Mouse (Mus musculus): ENCODE measurements around the gene Plxdc2.

Plxdc2 gene

DNA sequence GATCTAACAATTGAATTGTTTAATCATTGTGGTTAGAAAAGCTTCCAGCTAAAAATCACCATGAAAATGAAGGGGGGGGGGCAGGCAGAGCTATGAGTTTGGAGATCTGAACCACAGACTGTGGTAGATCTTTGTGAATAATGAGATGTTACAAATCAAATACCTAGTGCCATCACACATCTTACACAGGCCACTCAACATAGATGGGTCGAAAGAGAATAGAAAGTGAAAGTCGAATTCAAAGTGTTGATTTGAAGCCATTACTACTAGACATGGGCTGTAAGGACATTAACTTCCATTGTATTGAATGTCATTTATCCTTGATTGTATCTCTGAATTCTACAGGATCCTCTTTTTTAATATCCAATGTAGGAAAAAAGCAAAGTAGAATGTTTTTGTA is 212.2 kb downstream of the Plxdc2 start:
- in situ Hi-C loops (cut with MboI, MseI): no loop called here

DNA sequence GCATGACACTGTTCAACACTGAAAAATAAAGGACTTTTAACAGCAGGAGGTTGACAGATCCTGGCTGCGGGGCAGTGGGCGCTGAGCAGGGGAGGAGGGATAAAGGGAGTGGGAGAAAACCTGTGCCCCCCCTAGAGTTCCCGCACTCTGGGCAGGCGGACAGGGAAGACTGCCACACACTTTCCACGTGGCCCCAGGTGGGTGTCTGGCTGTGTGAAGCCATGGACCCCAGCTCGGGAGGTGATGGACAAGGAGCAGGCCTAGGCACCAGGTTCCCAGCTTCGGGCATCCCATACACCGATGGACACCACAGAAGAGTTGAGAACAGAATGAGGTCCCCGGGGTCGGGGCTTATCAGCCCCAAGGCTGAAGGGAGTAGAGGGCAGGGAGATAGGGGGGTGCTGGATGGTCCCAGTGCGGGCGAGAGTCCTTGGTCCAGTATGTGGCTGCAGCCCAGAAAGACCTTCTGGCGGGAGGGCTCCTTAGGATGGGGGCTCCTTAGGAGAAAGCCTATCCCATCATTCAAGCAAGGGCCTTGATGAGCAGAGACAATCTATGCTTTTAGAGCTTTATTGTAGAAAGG is 215.2 kb downstream of the Plxdc2 start:
- in situ Hi-C loops (cut with MboI, MseI): no loop called here

DNA sequence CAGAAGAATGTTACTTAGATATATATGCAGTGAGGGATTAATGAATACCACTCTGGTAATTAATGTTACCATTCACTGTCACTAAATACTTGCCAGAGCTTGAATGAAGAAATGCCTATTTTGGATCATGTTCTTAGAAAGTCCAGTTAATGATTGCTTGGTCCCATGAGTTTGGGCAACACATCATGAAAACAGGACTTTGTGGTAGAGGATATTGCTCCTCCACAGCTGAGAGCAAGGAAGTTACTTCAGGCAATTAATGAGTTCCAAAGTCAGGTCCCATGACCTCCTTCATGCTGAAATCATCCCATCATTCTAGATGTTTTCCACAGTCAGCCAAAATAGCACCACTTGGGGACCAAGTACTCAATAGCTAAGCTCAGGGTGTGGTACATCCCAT is 220.5 kb downstream of the Plxdc2 start:
- in situ Hi-C loops (cut with MboI, MseI): no loop called here

DNA sequence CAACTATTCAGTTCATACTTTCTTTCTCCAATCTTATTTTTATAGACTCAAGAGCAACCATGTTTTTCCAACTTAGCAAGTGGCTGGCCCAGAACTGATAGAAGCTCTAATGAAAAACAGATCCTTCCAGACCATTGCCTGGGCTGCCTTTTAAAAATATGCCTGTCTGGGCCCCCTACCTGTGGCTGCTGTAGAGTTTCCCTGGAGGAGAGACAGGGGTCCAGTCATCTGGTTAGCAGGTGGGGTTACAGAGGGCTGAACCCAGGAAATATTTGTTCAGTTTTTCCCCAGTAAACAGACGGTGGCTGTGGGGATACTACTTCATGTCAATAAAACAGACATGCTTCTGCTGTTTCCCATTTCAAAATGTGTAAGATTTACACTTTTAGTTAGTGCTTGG is 222.0 kb downstream of the Plxdc2 start:
- in situ Hi-C loops (cut with MboI, MseI): no loop called here

DNA sequence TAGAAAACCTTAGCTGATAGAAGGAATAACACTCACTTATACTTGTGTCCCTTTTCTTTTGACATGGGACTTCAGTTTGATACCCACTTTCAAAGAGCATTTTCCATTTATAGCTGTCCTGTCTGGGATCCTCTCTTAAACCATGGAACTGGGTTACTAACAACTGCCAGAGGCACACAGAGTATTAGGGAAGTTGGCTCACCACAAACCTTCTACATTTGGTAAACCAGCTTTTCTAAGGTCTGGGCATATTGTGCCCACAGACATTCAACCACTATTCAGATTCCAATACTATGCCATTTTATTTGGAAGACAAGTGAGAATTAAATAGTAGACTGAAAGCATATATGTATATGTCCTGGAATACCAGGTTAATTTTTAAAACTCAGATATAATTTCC is 232.4 kb downstream of the Plxdc2 start:
- in situ Hi-C loops (cut with MboI, MseI): no loop called here

DNA sequence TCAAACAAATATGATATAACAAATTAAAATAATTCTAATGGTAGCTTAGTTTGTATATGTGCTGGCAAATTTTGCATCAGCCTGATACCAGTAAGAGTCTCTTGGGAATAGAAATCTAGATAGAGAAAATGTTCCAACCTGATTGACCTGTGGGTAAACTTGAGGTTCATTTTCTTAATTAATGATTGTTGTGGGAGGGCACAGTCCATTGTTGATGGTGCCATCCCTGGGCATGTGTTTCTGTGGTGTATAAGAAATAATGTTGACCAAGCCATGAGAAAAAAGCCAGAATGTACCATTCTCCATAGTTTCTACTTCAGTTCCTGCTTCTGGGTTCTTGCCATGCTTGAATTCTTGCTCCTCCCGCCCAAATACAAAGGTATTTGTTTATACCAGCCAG is 239.3 kb downstream of the Plxdc2 start:
- in situ Hi-C loops (cut with MboI, MseI): no loop called here

DNA sequence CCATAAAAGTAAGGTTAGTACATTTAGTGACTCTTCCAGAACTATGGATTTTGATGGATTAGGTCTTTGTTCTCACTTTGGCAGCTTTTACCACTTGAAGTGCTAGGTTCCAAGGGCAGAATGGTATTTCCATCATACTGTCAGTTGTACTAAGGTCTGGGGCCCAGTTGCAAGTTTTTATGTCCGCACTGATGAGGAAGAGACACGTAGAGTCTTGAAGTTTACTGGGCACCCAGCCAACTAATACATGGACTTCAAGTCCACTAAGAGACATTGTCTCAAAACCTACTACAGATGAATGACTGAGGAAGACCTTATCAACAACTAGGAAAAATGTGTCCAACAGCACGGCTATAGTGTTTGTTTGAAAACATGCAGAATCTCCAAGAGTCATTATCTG is 242.1 kb downstream of the Plxdc2 start:
- in situ Hi-C loops (cut with MboI, MseI): no loop called here

DNA sequence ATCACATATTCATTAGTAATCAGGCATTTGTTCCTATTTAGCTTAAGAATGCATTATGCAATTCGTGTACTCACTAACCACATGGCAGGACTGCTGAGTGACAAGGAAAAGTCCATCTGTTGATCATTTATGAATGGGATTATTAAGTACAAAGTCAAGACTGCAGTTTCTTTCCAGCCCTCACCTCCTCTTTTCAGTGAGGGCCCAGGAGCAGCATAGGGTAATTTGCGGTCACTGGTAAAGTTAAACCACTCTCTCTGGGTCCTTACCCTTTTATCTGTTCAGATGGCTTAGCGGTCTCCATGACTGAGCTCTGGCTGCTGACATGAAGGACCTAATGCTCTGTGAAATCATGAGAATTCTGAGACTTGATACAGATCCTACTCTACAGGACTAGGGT is 248.2 kb downstream of the Plxdc2 start:
- in situ Hi-C loops (cut with MboI, MseI): no loop called here

DNA sequence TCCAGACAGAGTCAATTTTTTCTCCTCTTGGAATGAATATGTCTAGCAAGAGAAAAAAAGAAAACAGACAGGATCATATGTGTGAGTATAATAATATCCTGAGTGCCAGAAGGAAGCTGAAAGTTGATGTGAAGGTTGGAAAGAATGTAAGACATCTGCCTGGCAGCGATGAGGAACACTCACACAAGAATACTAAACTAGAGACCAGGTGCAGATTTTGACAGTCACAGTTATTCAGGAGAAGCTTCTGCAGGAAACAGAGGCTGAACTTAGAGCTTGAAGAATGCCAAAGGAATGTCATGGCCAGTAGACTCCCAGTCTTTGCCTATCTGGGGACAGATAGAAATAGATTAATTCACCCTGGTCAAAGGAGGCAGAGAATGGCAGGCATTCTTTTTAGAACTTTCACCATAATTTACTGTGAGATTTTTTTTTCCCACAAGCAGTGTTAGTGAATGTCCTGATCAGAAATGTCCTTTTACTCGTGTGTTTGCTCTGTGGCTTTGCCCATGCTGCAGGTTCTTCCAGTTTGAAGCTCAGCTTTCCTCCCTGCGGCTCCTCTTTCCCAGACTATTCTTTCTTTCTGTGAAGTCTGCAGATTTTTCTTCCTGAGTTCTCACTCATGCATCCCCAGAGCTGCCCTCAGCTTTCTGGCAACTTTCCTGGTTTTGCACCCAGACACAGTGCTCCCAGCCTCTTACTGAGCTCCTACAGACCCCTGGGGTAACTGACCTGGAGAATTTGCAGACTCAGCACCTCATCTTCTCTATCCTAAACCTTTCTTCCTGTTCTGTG is 251.9 kb downstream of the Plxdc2 start:
- in situ Hi-C loops (cut with MboI, MseI): no loop called here

DNA sequence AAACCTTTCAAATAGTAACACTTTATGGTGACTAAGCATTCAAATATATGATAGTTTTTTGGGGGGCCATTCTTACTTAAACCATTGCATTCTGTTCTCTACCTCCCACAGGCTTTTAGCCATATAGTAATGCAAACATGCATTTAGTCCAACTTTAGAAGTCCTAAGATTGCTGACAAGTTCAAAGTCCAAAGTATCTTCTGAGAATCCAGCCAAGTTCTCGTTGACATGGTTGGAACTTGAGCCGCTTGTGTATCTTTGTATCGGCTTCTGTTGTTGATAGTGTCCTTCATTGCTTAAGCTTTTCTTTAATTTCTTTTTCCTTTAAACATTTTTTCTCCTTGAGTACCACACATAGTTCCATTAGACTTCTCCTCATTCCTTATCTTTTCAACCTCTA is 286.0 kb downstream of the Plxdc2 start:
- in situ Hi-C loops (cut with MboI, MseI): no loop called here

DNA sequence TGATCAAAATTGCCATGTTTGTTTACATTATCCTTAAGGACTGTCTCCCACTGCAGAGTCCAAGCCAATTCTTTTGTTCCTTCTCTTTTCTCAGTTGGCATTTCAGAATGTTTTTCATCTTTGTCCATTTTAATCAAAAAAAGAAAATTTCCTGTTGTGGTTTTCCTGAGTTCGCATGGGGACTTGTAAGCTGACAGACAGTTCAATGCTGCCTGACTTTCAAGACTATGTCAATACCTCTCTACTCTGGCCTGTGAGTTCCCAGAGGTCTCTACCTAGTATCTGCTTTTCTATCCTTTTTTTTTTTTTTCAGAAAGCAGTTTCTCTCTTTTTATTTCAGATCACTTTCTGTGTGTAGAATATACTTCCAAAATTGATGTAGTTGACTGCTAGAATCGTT is 295.6 kb downstream of the Plxdc2 start:
- in situ Hi-C loops (cut with MboI, MseI): no loop called here

DNA sequence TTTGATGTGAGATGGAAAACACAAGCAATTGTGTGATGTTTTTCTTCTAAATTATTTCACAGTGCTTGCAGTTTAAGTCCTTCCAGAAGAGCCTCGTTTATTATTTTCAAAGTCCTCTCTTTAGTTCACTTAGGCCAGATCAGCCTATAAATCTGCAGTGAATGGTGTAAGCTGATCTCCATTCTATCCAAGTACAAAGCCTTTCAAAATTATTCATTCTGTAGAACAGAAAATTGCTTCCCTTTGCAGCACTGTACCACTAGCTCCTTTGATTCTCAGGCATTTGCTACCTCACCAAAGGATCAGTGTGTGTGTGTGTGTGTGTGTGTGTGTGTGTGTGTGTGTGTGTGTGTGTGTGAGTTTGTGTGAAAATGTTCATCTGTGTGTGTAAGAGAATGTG is 308.4 kb downstream of the Plxdc2 start:
- in situ Hi-C loops (cut with MboI, MseI): no loop called here

DNA sequence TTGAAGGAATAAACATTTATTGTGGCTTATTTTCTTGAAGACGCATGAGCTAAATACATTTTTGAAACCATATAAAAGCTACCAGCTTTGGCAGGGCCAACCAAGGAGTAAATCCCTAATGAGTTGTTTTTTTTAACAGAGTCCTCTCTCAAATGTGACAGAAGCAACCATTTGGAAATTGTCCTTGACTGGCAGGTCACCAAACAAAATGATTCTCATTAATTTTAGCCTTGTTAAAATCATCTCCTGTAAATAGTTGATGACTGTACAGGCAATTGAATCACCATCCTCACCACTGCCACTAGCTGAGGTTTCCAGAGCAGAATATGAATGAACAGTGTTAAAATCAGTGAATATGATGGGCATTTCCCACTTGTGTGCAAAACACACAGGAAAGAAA is 312.3 kb downstream of the Plxdc2 start:
- in situ Hi-C loops (cut with MboI, MseI): no loop called here

DNA sequence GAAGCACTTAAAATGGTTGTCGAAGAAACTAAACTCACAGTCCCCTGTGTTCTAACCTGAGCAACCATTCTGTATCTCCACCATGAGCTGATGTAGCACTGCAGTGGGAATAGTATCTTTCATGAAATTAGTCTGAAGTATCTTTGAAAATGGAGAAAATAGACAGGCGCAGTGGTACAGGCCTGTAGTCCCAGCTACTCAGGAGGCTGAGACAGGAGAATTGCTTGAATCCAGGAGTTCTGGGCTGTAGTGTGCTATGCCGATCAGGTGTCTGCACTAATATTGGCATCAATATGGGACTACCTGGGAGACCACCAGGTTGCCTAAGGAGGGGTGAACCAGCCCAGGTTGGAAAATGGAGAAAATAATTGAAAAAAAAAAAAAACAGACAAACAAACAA is 326.8 kb downstream of the Plxdc2 start:
- in situ Hi-C loops (cut with MboI, MseI): no loop called here

DNA sequence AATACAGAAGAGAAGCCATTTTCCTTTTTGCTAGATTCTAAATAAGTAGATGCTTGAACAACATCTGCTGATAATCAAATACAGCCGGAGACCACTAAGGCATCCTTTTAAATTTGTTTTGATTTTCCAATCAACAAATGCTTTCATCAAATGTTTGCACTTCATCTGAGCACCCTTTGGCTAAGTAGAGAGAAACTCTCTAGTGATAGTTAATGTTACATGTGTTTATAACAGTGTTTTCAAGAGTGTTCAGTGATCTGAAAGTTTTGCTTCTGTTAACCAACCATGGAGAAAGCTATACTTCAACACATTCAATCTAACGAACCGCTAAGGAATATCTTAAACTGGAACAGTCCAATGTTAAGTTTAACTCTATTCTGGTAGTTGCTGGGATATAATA is 327.6 kb downstream of the Plxdc2 start:
- in situ Hi-C loops (cut with MboI, MseI): no loop called here

DNA sequence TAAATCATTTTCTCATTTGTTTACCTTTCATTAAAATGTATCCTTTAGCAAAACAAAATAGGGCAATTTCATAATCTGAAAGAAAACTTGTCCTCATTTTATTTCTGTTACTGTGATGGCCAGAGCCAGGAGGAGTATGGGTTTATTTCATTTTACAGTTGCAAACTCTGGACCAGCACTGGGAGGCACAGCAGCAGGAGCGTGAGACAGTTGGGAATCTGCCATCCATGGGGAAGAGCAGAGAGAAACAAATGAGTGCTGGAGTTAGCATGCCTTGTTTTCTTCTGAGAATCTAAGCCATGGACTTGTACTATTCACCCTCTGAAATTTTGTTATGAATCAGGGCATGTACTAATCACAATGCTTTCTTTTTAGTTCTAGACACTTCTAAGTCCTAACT is 328.4 kb downstream of the Plxdc2 start:
- in situ Hi-C loops (cut with MboI, MseI): no loop called here

DNA sequence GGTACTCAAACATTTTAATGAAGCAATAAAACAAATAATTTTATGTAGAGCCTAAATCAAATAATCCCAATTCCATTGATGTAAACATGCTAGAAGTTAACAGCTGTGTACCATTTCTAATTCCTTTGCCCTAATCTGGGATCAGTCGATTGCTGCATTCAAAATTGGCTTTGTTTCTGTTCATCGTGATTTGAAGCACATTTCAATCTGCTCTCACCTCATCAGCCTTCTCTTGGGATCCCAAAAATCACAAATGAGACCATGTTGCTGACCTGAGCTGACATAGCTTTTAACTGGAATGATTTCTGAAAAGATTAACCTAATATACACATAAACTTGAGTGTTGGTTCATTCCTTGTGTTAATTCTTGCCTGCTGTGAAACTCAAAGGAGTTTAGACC is 340.3 kb downstream of the Plxdc2 start:
- in situ Hi-C loops (cut with MboI, MseI): loop anchor here (10.0 kb wide), 1 partner anchor 838 kb away; no protein-coding TSS in a partner anchor

DNA sequence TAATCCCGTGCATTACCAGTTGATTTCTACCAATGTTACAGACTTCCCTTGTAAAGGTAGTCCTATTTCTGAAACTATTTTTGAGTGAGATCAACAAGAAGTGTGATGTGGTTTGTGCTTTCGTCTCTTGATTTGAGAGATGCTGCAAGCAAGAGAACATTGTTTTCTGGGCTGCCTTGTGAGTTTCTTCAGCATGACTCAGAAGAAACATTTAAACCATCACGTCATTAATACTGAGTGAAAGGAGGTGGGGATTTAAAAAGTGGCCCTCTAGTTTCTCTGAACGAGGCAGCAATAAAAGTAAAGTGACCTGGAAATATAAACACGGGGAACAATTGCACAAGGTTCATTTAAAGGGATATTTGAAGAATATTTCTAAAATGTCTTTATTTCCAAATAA is 341.1 kb downstream of the Plxdc2 start:
- in situ Hi-C loops (cut with MboI, MseI): loop anchor here (10.0 kb wide), 1 partner anchor 838 kb away; no protein-coding TSS in a partner anchor

DNA sequence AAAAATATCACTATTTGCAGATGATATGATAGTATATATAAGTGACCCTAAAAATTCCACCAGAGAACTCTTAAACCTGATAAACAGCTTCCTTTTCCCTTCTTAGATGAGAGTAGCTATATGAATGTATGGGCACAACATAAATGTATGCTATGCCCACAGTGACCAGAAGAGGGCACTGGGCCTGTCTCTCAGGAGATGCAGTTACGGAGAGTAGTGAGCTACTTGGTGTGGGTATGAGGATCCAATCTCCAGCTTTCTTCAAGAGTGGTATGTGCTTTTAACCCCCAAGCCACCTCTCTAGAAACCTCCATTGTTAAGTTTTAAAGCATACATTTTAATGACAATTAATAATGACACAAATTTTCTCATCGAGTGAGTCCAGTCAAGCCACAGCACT is 350.1 kb downstream of the Plxdc2 start:
- in situ Hi-C loops (cut with MboI, MseI): no loop called here

DNA sequence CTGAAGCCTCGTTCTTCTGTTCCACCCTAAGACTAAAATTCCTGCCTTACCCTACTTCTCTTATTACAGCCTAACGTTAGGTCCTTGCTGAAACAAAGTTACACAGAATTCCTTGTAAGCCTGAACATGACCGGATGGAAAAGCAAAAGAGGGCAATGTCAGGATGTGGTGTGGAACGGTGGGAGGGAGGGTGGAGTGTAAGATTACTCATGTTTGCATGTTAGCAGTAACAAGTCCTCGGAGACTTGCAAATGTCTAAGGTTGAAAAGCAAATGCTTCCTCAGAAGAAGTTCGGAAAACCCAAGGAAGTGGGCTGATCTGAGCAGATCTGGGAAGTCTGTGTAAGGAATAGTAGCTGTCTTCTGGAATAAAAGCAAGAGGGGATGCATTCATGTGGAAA is 353.8 kb downstream of the Plxdc2 start:
- in situ Hi-C loops (cut with MboI, MseI): no loop called here

DNA sequence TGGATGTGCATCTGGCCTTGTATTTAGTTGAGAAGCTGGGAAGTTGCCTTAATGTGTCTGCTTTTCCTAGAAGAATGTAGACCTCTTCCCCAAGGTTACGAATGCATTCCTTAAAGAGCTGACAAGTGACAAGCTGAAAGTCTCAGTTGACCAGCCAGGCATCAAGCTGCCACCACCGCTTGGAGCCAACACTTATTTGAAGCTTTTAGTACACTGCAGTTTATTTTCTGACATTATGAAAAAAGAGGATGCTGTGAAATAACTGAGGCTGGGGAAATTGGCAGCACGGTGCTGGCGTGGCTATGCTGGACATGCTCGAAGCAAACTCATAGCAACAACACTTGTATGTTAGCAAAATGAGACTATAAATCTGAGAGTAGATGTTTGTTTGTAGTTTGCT is 374.9 kb downstream of the Plxdc2 start:
- in situ Hi-C loops (cut with MboI, MseI): no loop called here

DNA sequence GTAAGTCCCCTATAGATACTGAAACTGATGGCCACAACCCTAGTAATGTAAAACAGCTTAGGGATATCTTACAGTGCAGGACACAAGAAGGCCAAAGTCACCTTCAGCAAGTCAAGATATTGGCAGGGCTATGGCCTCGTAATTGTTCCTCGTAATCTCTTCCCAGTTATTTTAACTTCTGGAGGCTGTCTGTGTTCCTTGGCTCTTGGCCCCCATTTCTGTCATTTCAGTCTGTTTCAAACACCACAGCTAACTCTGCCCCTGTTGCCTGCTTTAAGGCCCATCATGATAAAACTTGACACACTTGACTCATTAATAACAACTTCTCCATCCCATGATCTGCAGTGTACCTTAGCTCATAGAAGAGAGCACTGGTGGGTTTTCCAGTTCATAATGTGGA is 378.3 kb downstream of the Plxdc2 start:
- in situ Hi-C loops (cut with MboI, MseI): no loop called here

DNA sequence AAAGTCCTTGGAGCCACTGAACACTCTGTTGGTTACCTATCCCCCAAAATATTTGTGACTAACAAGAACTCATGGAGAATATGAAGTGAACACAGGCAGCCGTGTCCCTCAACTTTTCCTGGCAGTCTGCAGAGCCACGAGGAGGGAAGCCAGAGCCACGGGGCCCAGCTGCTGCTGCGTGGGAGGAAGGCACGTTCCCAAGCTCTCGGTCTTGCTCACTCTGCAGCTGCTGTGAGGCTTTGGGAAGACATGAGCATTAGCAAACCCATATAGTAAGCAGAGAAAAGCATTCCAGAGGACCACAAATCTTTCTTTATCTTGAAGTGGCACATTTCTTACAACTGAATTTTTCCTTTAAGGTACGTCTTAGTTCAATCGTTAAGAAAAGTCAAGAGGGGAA is 382.1 kb downstream of the Plxdc2 start:
- in situ Hi-C loops (cut with MboI, MseI): no loop called here

DNA sequence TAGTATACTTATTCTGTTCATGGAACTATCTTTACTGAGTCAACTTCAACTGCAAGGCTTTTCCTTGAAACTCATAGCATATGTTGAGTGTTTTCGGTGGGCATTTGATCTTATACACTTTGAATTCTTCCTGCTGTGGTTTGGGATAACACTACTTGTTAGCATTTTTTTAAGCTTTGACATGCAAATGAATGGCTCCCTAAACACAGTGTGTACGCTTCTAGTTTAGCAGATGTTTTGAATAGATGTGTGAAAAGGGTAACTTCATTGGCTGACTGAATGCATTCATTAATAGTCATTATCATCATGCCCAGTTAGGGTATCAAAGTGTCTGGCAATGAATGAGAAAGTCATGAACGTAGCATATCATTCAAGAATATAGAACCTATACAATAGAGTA is 385.7 kb downstream of the Plxdc2 start:
- in situ Hi-C loops (cut with MboI, MseI): no loop called here
